Mouse (Mus musculus): ENCODE results near the gene Lbh. TPM values are rescaled to one million over a fixed set of nuclear protein-coding genes. Genes with fewer than 3 reads are reported as not detected.

The Lbh gene
- total RNA-seq, 2 experiments from 2014 or later: 339 to 436 TPM

GRCm38 (mm10) chr17:72966091-72966531, 48.0 kb downstream of the Lbh start:
- intact Hi-C loops (cut with DNase I): no loop called here
- no peak for DNase-seq

- DNase-seq: no peak
- intact Hi-C loops (cut with DNase I): no loop called here
Observed at GRCm38 (mm10) chr17:72966878-72967277, 48.8 kb downstream of the Lbh start.

DNA sequence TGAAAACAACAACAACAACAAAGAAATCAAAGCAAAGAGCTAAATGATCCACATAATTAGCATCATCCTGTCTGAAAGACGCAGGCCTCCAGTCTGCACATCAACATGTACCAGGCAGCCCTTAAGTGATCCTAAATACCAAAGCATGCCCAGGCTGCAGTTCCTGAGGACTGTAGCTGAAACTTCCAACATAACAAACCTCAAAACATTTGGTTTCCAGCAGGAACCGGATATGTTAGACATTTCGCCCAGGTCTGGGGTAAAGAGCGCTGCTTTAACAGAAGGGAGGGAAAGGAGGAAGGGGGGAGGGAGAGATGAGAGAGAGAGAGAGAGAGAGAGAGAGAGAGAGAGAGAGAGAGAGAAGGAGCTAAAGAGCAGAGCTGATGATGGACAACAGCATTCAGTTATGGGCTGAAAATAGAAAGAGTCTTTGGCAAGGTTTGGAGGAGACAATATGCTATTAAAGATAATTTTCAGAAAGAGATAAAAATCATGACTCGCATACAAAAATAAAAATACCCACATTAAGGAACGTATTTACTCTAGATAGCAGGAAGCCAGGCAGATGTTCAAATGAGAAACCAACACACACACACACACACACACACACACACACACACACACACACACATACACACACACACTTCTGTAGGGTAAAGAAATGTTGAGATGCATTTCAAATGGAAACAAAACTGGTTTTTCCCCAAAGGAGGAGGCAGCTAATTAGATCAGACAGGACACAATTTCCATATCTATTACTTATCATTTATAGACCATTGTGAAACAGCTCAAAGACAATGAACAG, 49.5 kb downstream of the Lbh start:
- intact Hi-C loops (cut with DNase I): no loop called here
- DNase-seq: no peak

GRCm38 (mm10) chr17:72968666-72969065, 50.6 kb downstream of the Lbh start:
- intact Hi-C loops (cut with DNase I): no loop called here
- DNase-seq: no peak

GRCm38 (mm10) chr17:72970631-72971161, 52.6 kb downstream of the Lbh start:
- intact Hi-C loops (cut with DNase I): loop anchor here (5.0 kb wide), 1 partner anchor 33 kb away; no protein-coding TSS in a partner anchor
- no peak for DNase-seq

- DNase-seq: peak in 1 of 2 experiments; percentile 43
- intact Hi-C loops (cut with DNase I): loop anchor here (5.0 kb wide), 1 partner anchor 36 kb away; no protein-coding TSS in a partner anchor
Observed at GRCm38 (mm10) chr17:72973041-72973440, 54.9 kb downstream of the Lbh start.

- peak; percentile 61 to 73 for DNase-seq
- intact Hi-C loops (cut with DNase I): loop anchor here (1.0 to 2.0 kb wide), 2 partner anchors 46 to 96 kb away; no protein-coding TSS in a partner anchor
Observed at GRCm38 (mm10) chr17:72976258-72977231, 58.4 kb downstream of the Lbh start.

DNA sequence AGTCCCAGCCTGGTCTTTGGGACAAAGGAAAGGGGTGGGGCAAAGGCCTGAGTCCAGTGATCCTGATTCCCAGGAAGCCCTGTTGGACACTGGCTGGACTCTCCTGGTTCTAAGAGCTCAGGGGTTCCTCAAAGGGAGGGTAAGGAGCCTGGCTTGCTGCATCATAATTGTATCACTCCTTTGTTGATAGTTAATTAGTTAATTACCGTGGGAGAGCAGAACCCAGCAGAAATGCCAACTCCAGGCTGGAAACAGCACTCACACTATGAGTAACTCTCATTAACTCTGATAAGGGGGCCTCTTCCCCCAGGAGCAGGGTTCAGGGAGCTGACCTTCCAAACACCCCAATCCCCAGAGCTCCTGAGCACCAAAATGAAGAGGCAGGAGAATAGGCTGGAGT, 59.5 kb downstream of the Lbh start:
- intact Hi-C loops (cut with DNase I): loop anchor here (2.0 kb wide), 1 partner anchor 95 kb away; no protein-coding TSS in a partner anchor
- no peak for DNase-seq

DNA sequence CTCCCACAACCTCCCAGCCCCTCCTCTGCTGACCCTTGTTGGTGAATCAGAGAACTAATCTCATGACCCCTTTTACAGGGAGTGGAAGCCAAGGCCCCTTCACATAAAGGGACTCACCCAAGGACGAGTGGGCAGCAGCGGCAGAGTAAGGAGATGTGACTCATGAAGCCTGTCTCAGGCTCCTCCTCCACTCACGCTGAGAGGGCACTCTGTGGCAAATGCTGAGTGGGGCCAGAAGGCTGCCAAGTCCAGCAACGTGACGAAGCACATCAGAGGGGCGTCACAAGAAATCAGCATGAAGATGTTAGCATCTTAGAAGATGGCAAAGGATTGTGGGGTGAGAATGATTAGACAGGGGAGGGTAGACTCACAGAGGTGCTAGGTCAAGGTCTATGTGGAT, 64.1 kb downstream of the Lbh start:
- intact Hi-C loops (cut with DNase I): no loop called here
- DNase-seq: no peak

DNA sequence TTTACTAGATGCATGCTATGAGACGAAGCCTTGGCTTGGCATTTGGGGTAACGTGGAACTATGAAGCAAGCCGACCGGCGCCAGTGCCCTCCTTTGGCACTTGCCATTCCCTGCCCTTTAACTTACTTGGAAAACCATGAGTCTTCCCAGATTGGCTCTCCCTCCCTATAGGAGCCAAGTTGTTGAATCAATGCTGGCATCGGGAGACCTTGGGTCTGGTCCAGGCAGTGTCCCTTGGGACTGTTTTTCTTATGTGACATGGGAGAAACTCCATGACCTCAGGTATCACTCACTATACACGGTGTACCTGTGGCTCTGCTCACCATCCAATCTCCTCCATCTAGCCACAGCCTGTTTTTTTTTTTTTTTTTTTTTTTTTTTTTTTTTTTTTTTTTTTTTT, 65.4 kb downstream of the Lbh start:
- DNase-seq: no peak
- intact Hi-C loops (cut with DNase I): no loop called here

- DNase-seq: no peak
- intact Hi-C loops (cut with DNase I): no loop called here
Observed at GRCm38 (mm10) chr17:72989025-72989424, 70.9 kb downstream of the Lbh start.

Other genes starting within 250 kb of the Lbh start
- 10 to 100 TPM; 36.9 to 43.4 TPM for gene Ypel5, start 81.9 kb upstream of the Lbh start, total RNA-seq (2021)
- gene Lclat1, start 189.7 kb downstream of the Lbh start, total RNA-seq (2021): 100 to 1,000 TPM in 1 of 2 experiments, 10 to 100 TPM in 1; 91.4 to 117 TPM

All from heart, postnatal 36 days (tissue).